Mouse (Mus musculus) heart, embryonic 12.5 days (tissue): Measurements from ENCODE around the gene Rpl13a. TPM values are rescaled to one million over a fixed set of nuclear protein-coding genes. Genes with fewer than 3 reads are reported as not detected.
"Not testable (repeated sequence)": the region's sequence is repeated elsewhere in the genome, so short reads cannot be mapped to it uniquely, and the experiment has no call there.

Source experiments
- ATAC-seq: fragments of 200-750 bp; cut with Nextera tagmentation; 2 replicates; pipeline ENCODE4 v1.8.0; 2017; ENCODE audit warnings: moderate TSS enrichment, moderate library complexity; ENCODE audit not compliant: insufficient number of reproducible peaks, low FRiP score
- H3K27ac ChIP-seq: fragments of 300-500 bp; sonication (generic); 2 replicates; pipeline ENCODE4 v1.5.1; 2016; ENCODE audit warnings: mild to moderate bottlenecking, moderate library complexity; ENCODE audit not compliant: poor library complexity, severe bottlenecking
- H3K27me3 ChIP-seq: fragments of 300-500 bp; sonication (generic); replicated peaks from 2 replicates; pipeline ENCODE4 v1.6.1; 2016; ENCODE audit warnings: mild to moderate bottlenecking, moderate library complexity
- H3K36me3 ChIP-seq: fragments of 300-500 bp; sonication (generic); 2 replicates; pipeline ENCODE4 v1.6.1; 2016; ENCODE audit warnings: mild to moderate bottlenecking, moderate library complexity
- H3K4me1 ChIP-seq: fragments of 300-500 bp; sonication (generic); replicated peaks from 2 replicates; pipeline ENCODE4 v1.6.1; 2016; ENCODE audit warnings: mild to moderate bottlenecking
- H3K4me2 ChIP-seq: fragments of 300-500 bp; sonication (generic); 2 replicates; pipeline ENCODE4 v1.6.1; 2016; ENCODE audit warnings: mild to moderate bottlenecking, moderate library complexity
- H3K4me3 ChIP-seq: fragments of 300-500 bp; sonication (generic); 2 replicates; pipeline ENCODE4 v1.5.1; 2016; ENCODE audit warnings: mild to moderate bottlenecking
- H3K9ac ChIP-seq: fragments of 300-500 bp; sonication (generic); 2 replicates; pipeline ENCODE4 v1.6.1; 2016; ENCODE audit warnings: mild to moderate bottlenecking, moderate library complexity
- H3K9me3 ChIP-seq: fragments of 300-500 bp; sonication (generic); replicated peaks from 2 replicates; pipeline ENCODE4 v1.6.1; 2016; ENCODE audit warnings: mild to moderate bottlenecking, moderate library complexity
- WGBS: fragments of 180-500 bp; shearing (Covaris S2); methylation state at CpG from one replicate; pipeline ENCODE4 v1.1.7; 2016; 5-methylcytosine and 5-hydroxymethylcytosine counted together
- polyA plus RNA-seq: library from polyadenylated mRNA; unstranded; fragments of >200 nt; fragmentation: Nextera tagmentation; extraction: Ambion mirVana; gene quantifications from 2 replicates; pipeline ENCODE4 v1.2.1, GENCODE M21; 2016

Gene Rpl13a
- polyA plus RNA-seq, 1 experiment from 2014 or later, result 868 TPM

- H3K36me3 ChIP-seq, result no peaks in the 10 kb centered on the region
- 8% methylated on average over 12 of the region's 12 CpGs for WGBS
- 0 out of 2 replicates have a peak, but pooled peaks cover 8% of the 10 kb centered on the region for H3K27me3 ChIP-seq
- H3K4me3 ChIP-seq, result peak overlapping the region; percentile 57; the same call in 1 of the 2 replicates
- H3K4me1 ChIP-seq, result peaks cover 42% of the 10 kb centered on the region
- peaks cover 3% of the 10 kb centered on the region for H3K9me3 ChIP-seq
- H3K27ac ChIP-seq, result no peak overlapping the region
- H3K9ac ChIP-seq, result no peak overlapping the region
- peak; percentile 57 for ATAC-seq
- peak overlapping the region; percentile 87 for H3K4me2 ChIP-seq
Observed at GRCm38 (mm10) chr7:45134544-45135026, 6.0 kb upstream of the Rpl13a start.

GRCm38 (mm10) chr7:45133446-45134159 lies 5.0 kb upstream of the Rpl13a start:
- Histone ChIP-seq H3K4me1 (peaks cover 36% of the 10 kb centered on the region), H3K27ac (no peak overlapping the region), H3K9ac (no peak overlapping the region), H3K27me3 (0 out of 2 replicates have a peak, but pooled peaks cover 8% of the 10 kb centered on the region), H3K4me3 (no peak overlapping the region), H3K36me3 (no peaks in the 10 kb centered on the region), H3K4me2 (0 out of 2 replicates have a peak overlapping the region, but pooled peaks have one; percentile 6), H3K9me3 (peaks cover 3% of the 10 kb centered on the region)
- 84% methylated on average over 8 of the region's 8 CpGs for WGBS
- ATAC-seq, result no peak

GRCm38 (mm10) chr7:45131850-45132249 lies 3.3 kb upstream of the Rpl13a start:
- H3K4me3 ChIP-seq, result no peak overlapping the region
- 59% methylated on average over 11 of the region's 11 CpGs for WGBS

GRCm38 (mm10) chr7:45129776-45130512 lies 1.4 kb upstream of the Rpl13a start:
- H3K4me3 ChIP-seq, result peak overlapping the region; percentile 59
- ATAC-seq, result no peak
- peaks cover 26% of the 10 kb centered on the region for H3K36me3 ChIP-seq
- H3K9ac ChIP-seq, result peak overlapping the region; percentile 68; the same call in 1 of the 2 replicates
- no peaks in the 10 kb centered on the region for H3K27me3 ChIP-seq
- WGBS, result 52% methylated on average over 15 of the region's 15 CpGs
- H3K9me3 ChIP-seq, result peaks cover 3% of the 10 kb centered on the region
- peak overlapping the region; percentile 78; the same call in 1 of the 2 replicates for H3K27ac ChIP-seq
- peaks cover 36% of the 10 kb centered on the region for H3K4me1 ChIP-seq
- peak overlapping the region; percentile 75 for H3K4me2 ChIP-seq

More at GRCm38 (mm10) chr7:45131850-45132249, 3.3 kb upstream of the Rpl13a start:
- Histone ChIP-seq H3K9ac (peak overlapping the region; percentile 46), H3K36me3 (peaks cover 7% of the 10 kb centered on the region), H3K9me3 (peaks cover 3% of the 10 kb centered on the region), H3K27ac (no peak overlapping the region), H3K4me1 (peaks cover 30% of the 10 kb centered on the region), H3K4me2 (no peak overlapping the region), H3K27me3 (0 out of 2 replicates have a peak, but pooled peaks cover 4% of the 10 kb centered on the region)
- no peak for ATAC-seq

- H3K36me3 ChIP-seq, result peaks cover 26% of the 10 kb centered on the region
- peak overlapping the region; percentile 68 for H3K9ac ChIP-seq
- no peaks in the 10 kb centered on the region for H3K27me3 ChIP-seq
- H3K4me1 ChIP-seq, result peaks cover 35% of the 10 kb centered on the region
- peak overlapping the region; percentile 75 for H3K4me2 ChIP-seq
- peak overlapping the region; percentile 59 for H3K4me3 ChIP-seq
- H3K9me3 ChIP-seq, result peaks cover 3% of the 10 kb centered on the region
- ATAC-seq, result peak; percentile 4
- H3K27ac ChIP-seq, result peak overlapping the region; percentile 78
- under 1% methylated on average over 17 of the region's 17 CpGs for WGBS
Observed at GRCm38 (mm10) chr7:45129318-45129717, 757 bp upstream of the Rpl13a start.

- Histone ChIP-seq H3K27me3 (no peaks in the 10 kb centered on the region), H3K4me2 (peak overlapping the region; percentile 91), H3K9me3 (no peaks in the 10 kb centered on the region), H3K4me3 (peak overlapping the region; percentile 89), H3K4me1 (peaks cover 42% of the 10 kb centered on the region), H3K27ac (peak overlapping the region; percentile 90), H3K9ac (peak overlapping the region; percentile 99), H3K36me3 (peaks cover 31% of the 10 kb centered on the region)
- 2% methylated on average over 6 of the region's 6 CpGs for WGBS
- ATAC-seq, result no peak
Observed at GRCm38 (mm10) chr7:45127700-45128224, 799 bp downstream of the Rpl13a start.

- 29% methylated on average over 21 of the region's 21 CpGs for WGBS
- peak overlapping the region; percentile 90 for H3K27ac ChIP-seq
- peaks cover 46% of the 10 kb centered on the region for H3K4me1 ChIP-seq
- no peaks in the 10 kb centered on the region for H3K27me3 ChIP-seq
- H3K9me3 ChIP-seq, result no peaks in the 10 kb centered on the region
- peak overlapping the region; percentile 91 for H3K4me2 ChIP-seq
- no peak for ATAC-seq
- H3K36me3 ChIP-seq, result peaks cover 38% of the 10 kb centered on the region
- peak overlapping the region; percentile 89 for H3K4me3 ChIP-seq
- H3K9ac ChIP-seq, result peak overlapping the region; percentile 99
Observed at GRCm38 (mm10) chr7:45126844-45127699, 1.5 kb downstream of the Rpl13a start.

- no peaks in the 10 kb centered on the region for H3K9me3 ChIP-seq
- peak overlapping the region; percentile 89 for H3K4me3 ChIP-seq
- peaks cover 49% of the 10 kb centered on the region for H3K4me1 ChIP-seq
- no peak for ATAC-seq
- peak overlapping the region; percentile 91 for H3K4me2 ChIP-seq
- peak overlapping the region; percentile 90 for H3K27ac ChIP-seq
- peaks cover 45% of the 10 kb centered on the region for H3K36me3 ChIP-seq
- H3K27me3 ChIP-seq, result no peaks in the 10 kb centered on the region
- H3K9ac ChIP-seq, result peak overlapping the region; percentile 99
- WGBS, result 79% methylated on average over 17 of the region's 17 CpGs
Observed at GRCm38 (mm10) chr7:45126147-45126843, 2.3 kb downstream of the Rpl13a start.

GRCm38 (mm10) chr7:45125649-45126048 lies 2.9 kb downstream of the Rpl13a start:
- H3K4me3 ChIP-seq, H3K9me3 ChIP-seq, H3K9ac ChIP-seq, ATAC-seq, H3K4me2 ChIP-seq, H3K27me3 ChIP-seq: not testable (repeated sequence)
- Histone ChIP-seq H3K27ac (peak overlapping the region; percentile 72; the same call in 1 of the 2 replicates), H3K36me3 (peaks cover 52% of the 10 kb centered on the region), H3K4me1 (peaks cover 51% of the 10 kb centered on the region)
- WGBS, result 73% methylated on average over 5 of the region's 5 CpGs

GRCm38 (mm10) chr7:45125144-45125600 lies 3.4 kb downstream of the Rpl13a start:
- Histone ChIP-seq H3K27ac (peak overlapping the region; percentile 72; the same call in 1 of the 2 replicates), H3K4me3 (0 out of 2 replicates have a peak overlapping the region, but pooled peaks have one; percentile 92), H3K27me3 (no peaks in the 10 kb centered on the region), H3K4me2 (peak overlapping the region; percentile 54; the same call in 1 of the 2 replicates), H3K9ac (no peak overlapping the region), H3K36me3 (peaks cover 57% of the 10 kb centered on the region), H3K4me1 (peaks cover 51% of the 10 kb centered on the region), H3K9me3 (no peaks in the 10 kb centered on the region)
- ATAC-seq, result no peak
- 31% methylated on average over 7 of the region's 7 CpGs for WGBS
